Mouse (Mus musculus) gastrocnemius, postnatal 25 days (tissue): ENCODE measurements around the gene C2cd2. TPM values are rescaled to one million over a fixed set of nuclear protein-coding genes. Genes with fewer than 3 reads are reported as not detected.
"Not testable (repeated sequence)": the region's sequence is repeated elsewhere in the genome, so short reads cannot be mapped to it uniquely, and the experiment has no call there.

Source experiments
- DNase-seq: peaks from one replicate; pipeline ENCODE4 v3.0.0; 2022
- long read RNA-seq, 2 experiments: library from polyadenylated mRNA; stranded (forward); transcript quantifications; one replicate each; pipeline ENCODE4 v2.0.0; 2021
- total RNA-seq, 2 experiments: library from RNA; stranded (reverse); gene quantifications; 1 replicate in 1 of 2; 2 replicates in 1 of 2; pipeline ENCODE4 v1.2.3; 2021

Gene C2cd2
- total RNA-seq, result 100 to 1,000 TPM; 171 to 179 TPM
- long read RNA-seq, experiment 1, full-length matches to known transcripts, result 29 of 112 reads
- long read RNA-seq, experiment 1, partial matches to known transcripts, result 8 of 112 reads
- long read RNA-seq, experiment 1, other reads (novel, unspliced or antisense), result 75 of 112 reads
- long read RNA-seq, experiment 2, full-length matches to known transcripts, result 47 of 165 reads
- long read RNA-seq, experiment 2, partial matches to known transcripts, result 11 of 165 reads
- long read RNA-seq, experiment 2, other reads (novel, unspliced or antisense), result 107 of 165 reads

DNA sequence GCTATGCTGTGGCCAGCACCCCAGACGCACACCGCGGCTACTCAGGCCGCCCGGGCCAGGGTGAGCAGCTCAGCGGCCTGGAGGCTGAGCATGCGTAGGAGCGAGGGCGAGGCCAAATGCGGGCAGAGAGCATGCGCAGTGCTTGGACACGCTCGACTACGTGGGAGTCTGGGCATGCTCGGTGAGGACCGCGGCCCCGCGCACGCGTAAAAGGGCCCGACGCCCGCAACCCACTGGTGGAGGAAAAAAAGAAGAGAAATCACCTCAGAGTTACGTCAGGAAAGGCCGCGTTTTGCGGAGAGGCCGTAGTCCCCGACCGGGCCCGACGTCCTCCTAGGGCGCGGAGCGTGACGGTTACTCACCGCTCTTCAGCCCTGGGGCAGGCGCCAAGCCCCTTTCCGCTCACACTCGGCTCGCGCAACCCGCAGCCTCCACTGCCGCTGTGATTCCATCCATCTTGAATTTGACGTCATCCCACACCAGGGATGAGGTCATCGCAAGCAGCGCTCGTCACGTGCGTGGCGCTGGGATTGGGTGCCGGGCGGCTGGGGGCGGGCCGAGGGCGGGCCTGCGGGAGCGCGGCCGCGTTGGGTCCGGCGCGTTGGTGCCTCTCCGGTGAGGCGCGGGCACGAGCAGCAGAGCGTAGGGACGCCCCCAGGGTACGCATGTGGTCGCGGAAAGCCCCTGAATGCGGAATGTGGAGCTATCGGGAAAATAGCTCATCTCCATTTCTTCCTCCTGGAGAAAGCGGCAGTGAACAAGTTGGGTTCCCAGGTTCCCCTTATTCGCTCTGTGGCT lies at the start of gene C2cd2, which contains the start of gene Zbtb21:
Gene C2cd2 (minus strand): TSS at position 448 of the 798 bp plus-strand sequence.
Gene Zbtb21 (minus strand): TSS at position 472 of the 798 bp plus-strand sequence.
- peak; percentile 97 for DNase-seq

DNA sequence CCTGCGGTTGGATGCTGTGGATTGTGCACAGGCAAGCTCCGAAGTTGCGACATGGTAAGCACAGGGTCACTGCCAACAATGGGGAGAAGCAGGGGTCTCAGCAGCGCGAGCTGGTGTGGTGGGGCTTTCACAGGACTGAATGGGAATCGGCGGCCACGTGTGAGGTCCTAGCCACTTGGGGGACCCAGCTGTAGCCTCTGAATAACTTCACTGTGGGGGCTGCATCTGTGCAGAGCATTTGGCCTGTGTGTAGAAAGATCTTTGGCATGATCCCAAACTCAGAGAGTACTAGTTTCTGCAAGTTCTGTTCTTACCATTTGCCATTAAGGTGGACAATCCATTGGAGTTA lies 35.0 kb upstream of the C2cd2 start:
- not testable (repeated sequence) for DNase-seq

DNA sequence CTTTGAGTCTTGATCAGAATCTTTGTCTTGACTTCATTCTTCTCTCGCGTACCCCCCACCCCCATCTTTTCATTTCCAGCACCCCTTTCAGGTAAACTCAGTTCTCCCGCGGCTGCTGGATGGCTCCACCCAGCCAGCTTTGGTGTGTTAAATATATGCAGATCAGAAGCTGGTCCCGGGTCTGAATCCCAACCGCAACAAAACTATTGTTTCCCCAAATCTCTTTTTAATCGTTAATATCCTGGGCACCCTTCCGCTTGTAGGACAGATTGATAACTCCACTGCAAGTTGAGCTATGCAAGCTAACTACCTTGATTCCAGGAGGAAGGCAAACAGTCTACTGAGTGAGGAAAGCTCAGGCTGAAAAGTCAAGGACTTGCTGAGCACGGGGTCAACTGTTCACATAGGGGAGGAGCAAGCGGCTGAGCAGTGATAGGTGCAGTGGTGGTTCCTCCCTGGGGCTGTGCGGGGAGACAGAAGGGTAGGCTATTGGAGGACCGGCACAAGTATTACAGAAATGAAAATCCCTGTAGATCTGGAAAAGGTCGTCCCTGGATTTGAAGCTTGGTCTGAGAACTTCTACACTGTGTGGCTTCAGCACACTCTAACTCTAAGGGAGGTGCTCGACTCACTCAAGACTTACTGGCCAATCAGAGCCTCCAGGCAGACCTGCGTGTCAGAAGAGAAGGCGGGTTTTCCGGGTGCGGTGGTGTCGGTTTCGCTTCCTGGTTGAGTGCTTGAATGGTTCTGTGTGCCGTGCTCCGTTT lies 34.4 kb upstream of the C2cd2 start, which contains the start of gene B230307C23Rik:
Gene B230307C23Rik (plus strand): TSS at position 700 of the 767 bp plus-strand sequence.
- DNase-seq, result peak; percentile 87

DNA sequence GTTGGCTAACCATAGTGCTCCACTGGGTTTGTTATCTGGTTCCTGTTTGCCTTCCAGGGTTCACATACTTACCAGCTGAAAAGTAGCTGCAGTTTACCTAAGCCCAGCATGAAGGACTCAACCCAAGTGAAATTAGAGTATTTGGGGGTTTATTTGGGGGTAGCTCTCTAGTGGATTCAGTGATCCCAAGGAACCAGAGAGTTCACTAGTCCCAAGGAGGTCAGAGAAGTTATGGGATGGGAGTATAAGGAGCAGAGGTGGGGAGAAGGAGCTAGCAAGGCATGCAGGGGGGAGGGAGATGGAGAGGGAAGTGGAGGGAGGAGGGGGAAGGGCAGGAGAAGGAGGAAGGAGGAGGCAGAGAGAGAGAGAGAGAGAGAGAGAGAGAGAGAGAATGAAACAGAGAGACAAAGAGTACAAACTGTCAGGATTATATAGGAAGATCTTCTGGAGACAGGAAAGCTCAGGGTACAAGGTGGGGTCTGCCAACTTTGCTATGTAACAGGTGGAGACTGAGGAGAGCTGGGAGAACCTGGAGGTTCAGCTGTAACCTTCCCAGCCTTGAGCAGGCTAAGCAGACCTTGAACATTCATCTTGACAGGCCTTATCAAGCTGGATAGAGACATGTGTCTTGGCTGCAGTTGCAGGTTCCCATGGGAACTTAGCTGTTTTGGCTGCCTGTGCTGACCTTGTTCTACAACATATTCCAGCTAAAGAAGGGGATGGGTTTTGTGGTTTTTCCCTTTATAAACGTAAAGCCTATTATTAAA lies 33.6 kb upstream of the C2cd2 start:
- no peak for DNase-seq

DNA sequence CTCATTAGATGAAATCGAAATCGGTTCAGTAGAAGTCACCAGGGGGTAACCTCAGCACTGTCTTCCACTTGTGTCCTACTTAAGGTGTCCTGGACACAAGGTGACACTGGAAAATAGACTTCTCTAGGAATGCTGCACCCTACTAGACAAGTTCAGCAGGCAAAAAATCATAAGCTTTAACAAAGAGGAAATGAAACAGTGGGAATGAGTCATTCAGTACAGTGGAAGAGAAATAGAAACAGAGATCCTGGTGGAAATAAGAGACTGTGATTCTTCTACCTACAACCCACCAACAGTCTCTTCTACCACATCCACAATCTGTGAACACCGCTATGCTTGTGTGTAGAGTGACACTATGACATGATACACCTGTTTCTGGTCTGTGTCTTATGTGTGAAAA lies 30.1 kb upstream of the C2cd2 start:
- not testable (repeated sequence) for DNase-seq

DNA sequence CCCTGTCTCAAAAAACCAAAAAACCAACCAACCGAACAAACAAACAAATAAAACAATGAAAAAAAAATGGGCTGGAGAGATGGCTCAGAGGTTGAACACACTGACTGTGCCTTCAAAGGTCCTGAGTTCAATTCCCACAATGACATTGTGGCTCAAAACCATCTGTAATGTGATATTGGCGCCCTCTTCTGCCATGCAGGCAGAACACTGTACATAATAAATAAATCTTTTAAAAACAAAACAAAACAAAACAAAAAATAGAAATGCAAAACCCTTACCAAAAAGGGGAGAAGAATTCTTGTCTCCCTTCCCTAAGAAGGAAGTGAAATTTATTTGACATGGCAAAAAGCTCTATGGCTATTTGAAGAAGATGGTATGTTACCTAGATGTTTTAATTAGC lies 29.1 kb upstream of the C2cd2 start:
- no peak for DNase-seq

DNA sequence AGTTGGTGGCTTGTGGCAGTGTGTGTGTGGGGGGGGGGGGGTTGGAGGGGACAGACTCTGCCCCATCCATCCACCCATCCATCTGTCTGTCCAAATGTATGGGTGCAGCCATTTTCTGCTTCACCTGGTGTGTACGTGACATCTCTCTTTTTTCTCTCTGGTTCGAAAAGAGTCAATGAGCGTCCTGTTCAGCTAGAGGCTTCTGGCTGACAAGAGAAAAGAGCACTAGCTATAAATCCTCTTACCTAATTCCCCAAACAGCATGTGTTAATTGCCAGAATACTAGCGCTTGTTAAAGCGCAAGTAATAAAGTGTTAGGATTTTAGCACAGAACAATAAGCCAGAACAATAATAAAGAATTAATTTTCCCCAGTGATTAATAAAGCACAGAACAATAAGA lies 22.2 kb upstream of the C2cd2 start:
- DNase-seq, result no peak

DNA sequence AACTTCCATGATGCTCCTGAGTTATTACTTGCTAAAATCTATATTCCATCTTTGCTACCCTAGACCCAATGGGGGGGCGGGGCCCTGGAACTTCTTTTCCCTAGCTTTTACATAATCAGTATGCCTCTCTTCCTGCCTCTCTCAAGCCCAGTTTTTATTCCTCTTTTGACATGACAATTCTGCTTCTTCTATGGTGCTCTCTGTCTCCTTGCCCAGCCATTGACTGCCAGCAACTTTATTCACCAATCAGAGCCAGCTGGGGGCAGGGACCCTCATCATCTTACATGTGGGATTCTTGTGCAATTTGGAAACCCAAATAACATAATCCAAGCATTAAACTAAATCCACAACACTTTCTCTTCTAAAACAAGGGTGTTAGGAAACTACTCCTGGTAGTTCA lies 19.0 kb upstream of the C2cd2 start:
- DNase-seq, result no peak

DNA sequence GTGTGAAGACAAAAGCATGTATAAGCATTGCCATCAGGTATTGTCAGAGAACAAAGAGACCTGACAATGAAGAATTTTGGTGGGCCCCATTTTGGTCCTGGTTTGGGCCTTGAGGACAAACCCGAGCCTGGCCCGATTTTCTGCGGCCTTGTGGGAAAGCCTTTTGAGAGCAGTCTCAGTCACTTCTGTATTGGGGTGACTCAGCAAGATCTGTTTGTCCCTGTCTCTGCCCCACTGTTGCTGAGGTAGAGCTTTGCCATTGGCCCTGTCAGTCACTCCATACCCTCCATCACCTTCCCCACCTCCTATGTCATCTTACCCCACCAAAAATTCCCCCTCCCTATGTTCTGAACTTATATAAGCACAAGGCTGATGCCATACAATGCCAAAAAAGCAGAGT lies 15.3 kb upstream of the C2cd2 start:
- no peak for DNase-seq

DNA sequence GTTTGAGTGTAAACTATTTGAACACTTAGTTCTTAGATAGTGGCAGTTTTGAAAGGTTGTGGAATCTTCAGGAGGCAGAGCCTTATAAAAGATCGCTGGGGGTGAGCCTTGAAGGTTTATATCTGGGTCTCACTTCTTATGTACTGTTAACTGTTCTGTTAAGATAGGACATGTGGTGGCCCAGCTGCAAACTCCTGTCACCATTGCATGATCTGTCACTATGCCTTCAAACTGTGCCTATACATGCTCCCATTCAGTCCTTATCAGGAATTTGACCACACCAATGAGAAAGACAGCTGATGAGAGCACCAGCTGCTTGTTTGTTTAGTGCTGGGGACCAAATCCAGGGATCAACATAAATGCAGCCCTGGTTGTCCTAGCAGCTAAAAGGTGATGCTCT lies 14.9 kb upstream of the C2cd2 start:
- no peak for DNase-seq

DNA sequence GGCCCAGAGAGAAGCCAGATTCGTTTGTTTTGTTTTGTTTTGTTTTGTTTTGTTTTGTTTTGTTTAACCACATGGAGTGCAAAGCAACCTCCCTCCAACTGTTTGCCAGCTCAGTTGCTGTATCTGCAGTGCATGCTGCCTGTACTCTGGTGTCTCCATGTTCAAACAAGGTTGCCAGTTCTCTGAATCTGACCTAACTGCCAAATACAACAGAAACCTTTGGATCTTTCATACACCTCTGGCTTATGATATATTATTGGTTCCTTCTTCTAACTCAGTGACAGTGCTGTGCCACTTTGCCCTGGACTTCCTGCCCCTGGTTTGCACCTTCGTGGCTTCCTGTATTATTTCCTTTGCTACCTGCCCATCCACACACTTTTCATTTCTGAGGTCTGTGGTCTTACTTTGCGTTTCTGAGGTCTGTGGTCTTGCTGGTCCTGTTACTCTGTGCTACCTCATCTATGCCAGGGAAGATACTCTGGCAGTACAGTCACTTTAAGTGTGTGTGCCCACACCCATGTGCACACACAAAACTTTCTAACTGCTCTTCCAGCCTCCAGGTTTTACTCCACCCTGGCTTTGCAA lies 1.6 kb upstream of the C2cd2 start:
- no peak for DNase-seq

DNA sequence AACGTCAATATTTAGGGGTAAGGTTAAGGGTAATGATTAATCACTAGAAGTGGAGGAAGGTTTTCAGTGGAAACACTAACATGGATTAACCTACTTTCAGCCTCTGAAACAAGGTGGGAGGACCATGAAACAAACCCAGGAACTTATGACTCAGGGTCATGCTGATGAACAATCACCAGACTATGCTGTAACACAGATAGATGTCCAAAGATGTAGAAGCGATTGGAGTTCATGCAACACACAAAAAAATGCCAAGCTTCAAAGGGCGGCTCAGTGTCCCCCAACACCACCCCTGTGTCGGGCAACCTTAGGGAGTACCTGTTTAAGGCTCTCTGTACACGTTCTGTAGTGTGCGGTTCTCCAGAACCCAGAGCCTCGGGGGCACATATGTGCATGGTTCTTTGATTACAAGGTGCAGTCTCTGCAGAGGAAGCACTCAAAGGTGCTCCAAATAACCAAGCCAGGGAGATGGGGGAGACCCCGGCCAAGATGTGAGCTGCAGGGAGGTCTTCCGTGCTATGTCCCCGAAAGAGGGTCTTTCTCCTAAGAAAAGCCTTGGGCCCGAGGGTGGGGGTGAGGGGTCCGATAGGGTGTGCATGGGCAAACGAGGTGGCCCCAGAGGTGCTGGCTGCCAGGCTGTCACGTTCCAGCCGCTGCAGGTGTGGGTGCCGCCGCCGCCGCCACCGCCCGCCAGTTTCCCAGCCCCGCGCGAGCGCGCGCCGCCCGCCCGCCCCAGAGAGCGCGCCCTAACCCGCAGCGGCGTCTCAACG lies 832 bp downstream of the C2cd2 start:
- no peak for DNase-seq

DNA sequence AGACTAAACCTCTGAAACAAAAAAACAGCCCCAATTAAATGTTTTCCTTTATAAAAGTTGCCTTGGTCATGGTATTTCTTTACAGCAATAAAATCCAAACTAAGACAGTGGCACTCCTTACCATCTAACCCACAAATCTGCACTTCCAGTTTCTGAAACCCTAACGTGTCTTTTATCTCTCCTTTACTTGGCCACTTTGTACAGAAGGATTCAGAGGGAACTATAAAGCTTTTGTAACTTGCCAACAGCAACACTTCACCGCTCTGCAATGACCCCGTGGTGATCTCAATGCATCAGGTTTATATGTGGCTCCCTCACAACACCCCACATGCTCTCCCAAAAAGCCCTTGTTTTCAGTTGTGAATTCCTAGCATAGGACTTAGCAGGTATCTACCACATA lies 2.0 kb downstream of the C2cd2 start:
- no peak for DNase-seq

DNA sequence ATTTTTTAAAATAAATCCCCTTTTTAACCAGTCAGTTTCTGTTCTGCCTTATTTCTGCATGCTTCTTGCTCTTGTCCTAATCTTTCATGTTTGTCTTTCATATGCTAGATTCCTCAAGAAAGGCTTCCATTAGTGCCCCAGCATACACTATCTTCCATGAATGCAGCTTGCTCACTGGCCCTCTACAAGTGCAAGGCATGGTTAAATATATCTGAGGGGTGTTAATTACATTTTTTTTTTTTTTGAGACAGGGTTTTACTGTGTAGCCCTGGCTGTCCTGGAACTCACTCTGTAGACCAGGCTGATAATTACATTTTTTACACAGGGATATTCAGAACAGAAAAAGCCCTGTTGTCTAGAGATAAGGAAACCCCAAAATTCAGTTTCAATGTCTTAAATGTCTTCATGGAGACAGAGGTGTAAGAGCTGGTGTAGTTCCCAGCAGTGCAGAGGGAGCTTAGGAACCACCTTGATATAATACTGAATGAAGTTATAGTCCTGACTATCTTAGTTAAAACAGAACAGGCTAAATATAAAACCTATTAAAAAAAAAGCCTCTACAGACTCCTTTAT lies 3.9 kb downstream of the C2cd2 start:
- DNase-seq, result no peak

DNA sequence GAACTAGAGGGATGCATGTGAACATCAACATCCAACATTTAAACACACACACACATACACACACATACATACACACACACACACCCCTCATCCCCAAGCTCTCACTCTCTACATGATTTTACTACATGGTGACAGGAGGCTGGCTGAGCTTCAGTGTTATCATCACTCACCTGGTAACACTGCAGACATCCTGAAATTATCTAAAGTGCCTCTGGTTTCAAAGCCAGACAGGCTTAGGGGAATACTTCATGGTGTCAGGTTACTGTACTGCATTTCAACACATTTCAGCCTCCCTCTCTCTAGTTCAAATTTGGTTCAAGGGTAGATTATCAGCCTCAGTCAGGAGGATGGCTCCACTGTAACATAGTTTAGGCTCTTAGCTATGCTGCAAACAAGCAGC lies 4.8 kb downstream of the C2cd2 start:
- DNase-seq, result no peak

DNA sequence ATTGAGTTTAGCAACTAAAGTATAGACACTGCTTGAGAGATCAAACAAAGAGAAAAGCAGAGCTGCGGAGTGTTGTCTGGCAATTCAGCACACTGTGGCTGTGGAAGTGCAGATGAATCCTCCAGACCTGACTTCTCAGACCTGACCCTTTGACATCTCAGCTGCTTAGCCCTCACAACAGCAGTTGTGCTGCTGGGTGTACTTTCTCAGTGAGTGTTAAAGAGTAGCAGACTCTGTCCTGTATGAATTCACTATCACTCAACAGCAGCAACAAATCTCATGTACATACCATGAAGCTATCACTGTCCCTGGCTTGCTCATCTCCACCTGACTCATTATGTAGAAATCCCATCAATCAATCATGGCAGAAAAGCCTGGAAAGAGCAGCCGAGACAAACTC lies 6.4 kb downstream of the C2cd2 start:
- DNase-seq, result no peak

DNA sequence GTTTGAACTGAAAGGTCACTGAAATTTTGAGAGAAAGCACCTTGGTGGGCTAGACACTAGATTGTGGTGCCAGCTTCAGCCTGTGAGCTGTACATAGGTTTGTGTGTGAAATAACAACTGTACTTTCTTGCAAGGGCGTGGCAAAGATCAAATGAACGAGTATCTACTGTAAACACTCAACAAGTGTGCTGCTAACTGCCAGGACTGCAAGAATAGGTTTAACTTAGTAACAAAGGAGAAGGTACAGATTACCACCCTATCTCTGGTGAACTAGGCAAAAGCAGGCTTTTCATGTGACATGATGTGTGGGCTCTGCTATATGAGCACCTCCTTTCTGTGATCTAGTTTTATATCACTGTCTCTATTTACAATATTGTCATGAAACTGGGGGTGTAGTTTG lies 9.1 kb downstream of the C2cd2 start:
- DNase-seq, result no peak

DNA sequence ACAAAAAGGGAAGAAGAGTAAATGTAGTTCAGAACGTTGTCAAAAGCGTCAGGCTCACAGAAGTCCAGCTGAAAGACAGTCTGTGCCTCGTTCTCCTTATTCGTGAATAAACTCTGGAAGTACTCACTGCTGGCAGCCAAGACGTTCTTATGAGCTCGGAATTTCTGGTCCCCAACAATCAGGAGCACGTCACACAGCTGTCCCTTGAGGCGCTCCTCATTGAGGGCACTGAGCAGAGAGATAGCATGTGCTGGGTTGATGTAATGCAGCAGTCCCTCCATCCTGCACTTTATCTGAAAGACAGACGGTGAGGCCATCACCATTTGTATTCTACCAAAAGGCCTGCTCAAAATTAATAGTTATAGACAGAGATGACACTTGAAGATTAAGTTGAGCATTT lies 9.6 kb downstream of the C2cd2 start:
- no peak for DNase-seq

DNA sequence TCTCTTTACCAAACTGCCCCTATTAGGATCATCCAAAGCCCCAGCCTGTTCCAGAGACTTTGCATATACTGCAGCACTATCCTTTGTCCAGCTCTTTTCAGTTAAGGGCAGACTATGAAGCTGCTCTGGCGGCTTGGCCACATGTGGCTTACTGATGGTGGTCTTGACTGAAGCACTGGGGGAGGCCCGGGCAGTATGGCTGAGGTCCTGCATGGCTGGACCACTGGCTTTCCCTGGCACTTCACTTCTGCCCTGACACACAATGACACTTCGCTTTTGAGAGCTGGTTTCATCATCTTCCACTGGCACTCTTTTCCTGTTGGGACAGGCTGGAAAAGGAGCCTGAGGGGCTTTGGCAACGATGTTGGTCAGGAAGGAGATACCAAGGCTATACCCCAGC lies 10.0 kb downstream of the C2cd2 start:
- no peak for DNase-seq

DNA sequence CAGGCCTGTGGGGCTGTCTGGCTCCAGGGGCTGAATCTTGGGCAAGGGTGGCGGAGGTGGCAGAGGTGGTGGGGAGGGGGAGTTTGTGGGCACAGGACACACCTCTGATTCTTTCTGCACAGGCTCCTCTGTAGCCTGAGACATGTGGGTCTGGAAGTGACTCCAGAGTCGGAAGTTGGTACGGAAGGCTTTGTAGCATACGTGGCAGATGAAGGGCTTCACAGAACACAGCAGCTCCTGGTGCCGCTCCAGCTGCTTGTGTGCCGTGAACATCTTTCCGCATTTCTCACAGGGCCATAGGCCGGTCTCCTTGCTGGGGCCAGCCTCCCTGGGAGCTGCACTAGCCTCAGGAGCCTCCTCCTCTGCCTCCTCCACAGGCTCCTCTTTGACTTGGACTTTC lies 12.3 kb downstream of the C2cd2 start:
- no peak for DNase-seq

DNA sequence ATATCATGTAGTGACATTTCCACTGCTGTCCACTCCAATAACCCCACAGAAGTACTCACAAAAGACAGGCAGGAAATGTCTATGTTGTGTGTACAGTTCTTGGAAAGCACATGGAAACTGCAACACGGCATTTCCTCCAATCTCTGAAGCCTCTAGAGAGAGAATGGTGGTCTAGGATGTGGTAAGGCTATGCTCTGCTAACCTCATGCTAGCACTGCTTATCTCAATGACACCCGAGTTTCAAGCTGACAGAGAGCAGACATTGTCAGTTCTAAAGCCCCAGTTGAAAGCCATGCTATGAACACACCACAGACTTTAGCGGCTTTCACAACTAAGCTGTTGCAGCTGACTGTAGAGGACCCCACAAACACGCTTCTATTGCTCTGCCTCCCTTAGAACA lies 13.6 kb downstream of the C2cd2 start:
- no peak for DNase-seq
